Mouse (Mus musculus) lung, postnatal 0 days (tissue): ENCODE data around the gene Eps8.

Source experiments
- CTCF ChIP-seq: IDR thresholded peaks from 2 replicates; pipeline ENCODE4 v1.5.1; 2016; ENCODE audit warnings: antibody characterized with exemption, mild to moderate bottlenecking
- EP300 ChIP-seq: IDR thresholded peaks from 2 replicates; pipeline ENCODE4 v1.6.1; 2016; ENCODE audit warnings: antibody characterized with exemption, mild to moderate bottlenecking, control low read depth

DNA sequence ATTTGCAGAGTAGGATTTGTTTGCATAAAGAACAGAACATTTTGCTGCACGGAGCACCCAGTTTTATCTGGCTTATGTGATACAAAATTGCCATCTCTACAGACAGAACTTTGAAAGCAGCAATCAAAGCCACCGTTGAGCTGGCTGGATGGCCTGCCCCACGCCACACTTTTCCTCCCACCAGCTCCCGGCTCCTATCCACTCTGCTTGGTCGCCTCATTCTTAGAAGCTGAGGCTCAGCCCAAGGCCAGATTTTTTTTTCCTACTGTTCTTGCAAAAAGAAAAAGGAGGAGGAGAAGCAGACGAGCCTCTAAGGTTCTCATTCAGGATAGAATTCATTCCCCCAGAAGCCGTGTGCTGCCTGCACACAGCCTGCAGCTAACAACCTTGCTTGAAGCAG, 80.8 kb downstream of the Eps8 start:
- TF ChIP-seq CTCF (no peak), EP300 (no peak)
